Mouse (Mus musculus) erythroblast, embryonic 14.5 days (primary cell): ENCODE results near the gene Slc6a20b. TPM values are rescaled to one million over a fixed set of nuclear protein-coding genes. Genes with fewer than 3 reads are reported as not detected.
"Not testable (repeated sequence)": the region's sequence is repeated elsewhere in the genome, so short reads cannot be mapped to it uniquely, and the experiment has no call there.

Experiments
- H3K27me3 ChIP-seq: 2 replicates; pipeline ENCODE4 v1.6.1; 2012; ENCODE audit warnings: inconsistent platforms; ENCODE audit not compliant: control insufficient read depth
- H3K36me3 ChIP-seq: 2 replicates; pipeline ENCODE4 v1.6.1; 2012; ENCODE audit warnings: mild to moderate bottlenecking, inconsistent platforms; ENCODE audit not compliant: control insufficient read depth
- H3K4me1 ChIP-seq: 2 replicates; pipeline ENCODE4 v1.6.1; 2012; ENCODE audit warnings: inconsistent platforms; ENCODE audit not compliant: control insufficient read depth
- H3K4me3 ChIP-seq: replicated peaks from 2 replicates; pipeline ENCODE3; 2012; ENCODE audit warnings: moderate library complexity, mild to moderate bottlenecking, inconsistent platforms
- H3K9me3 ChIP-seq: 2 replicates; pipeline ENCODE4 v1.6.1; 2012; ENCODE audit warnings: low read length, inconsistent platforms, mixed read lengths; ENCODE audit not compliant: control insufficient read depth
- GATA1 ChIP-seq: IDR thresholded peaks from 2 replicates; pipeline ENCODE4 v1.6.1; 2012; ENCODE audit warnings: low read length, inconsistent platforms, mixed read lengths
- TAL1 ChIP-seq: IDR thresholded peaks from 3 replicates; pipeline ENCODE4 v1.6.1; 2012; ENCODE audit warnings: low read length, inconsistent platforms, mixed read lengths
- polyA plus RNA-seq: library from polyadenylated mRNA; stranded (reverse); fragments of >175 nt; gene quantifications from 2 replicates; pipeline ENCODE4 v1.2.3, GENCODE M21; 2012

Gene Slc6a20b
- polyA plus RNA-seq, result 0.29 TPM in 1 of 2 replicates, not detected in the other

DNA sequence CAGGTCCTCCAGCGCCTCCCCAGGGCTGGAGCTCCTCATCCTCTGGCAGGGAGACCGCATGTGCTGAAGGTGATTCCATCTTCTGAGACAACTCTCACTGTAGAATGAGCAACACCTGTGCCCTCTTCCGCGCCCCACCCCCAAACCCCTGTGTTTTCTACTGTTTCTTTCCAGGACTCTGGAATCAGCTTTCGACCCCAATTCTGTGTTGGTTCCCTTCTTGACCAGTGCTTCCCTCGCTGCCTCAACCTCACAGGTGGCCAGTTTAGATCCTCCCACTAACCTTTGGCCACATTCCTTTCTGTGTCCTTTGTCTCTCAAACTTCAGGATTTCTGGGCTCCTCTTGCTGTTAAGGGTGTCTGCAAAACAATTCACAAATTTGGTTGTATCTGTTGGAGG lies at the start of gene Slc6a20b:
TSS of gene Slc6a20b (minus strand) at position 285 of the 400 bp plus-strand sequence.
- TF ChIP-seq TAL1 (no peak), GATA1 (no peak)
- no peak within 1 kb of the TSS for H3K4me3 ChIP-seq
- H3K36me3 ChIP-seq, result peaks cover 4% of the 10 kb centered on the region; the same call in 1 of the 2 replicates
- no peaks in the 10 kb centered on the region for H3K9me3 ChIP-seq
- H3K27me3 ChIP-seq, result no peaks in the 10 kb centered on the region
- no peaks in the 10 kb centered on the region for H3K4me1 ChIP-seq

DNA sequence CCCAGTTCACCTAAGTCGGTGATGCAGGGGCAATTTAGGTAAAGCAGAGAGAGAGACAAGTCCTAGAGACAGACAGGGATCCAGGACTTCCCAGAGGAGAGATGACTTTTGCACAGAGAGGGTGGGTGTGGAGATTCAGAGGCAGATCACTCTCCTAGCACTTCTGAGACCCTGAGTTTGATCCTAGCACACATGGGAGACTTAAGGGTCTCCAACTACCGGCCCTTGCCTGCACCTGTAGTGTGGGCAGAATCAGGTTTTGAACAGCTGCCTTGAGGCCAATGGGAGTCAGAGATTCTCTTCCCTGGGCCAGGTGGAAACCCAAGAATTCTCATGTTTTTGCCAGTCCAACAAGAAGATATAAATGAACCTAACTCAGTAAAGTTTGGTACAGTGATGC lies 46.8 kb upstream of the Slc6a20b start:
- no peak for TF ChIP-seq TAL1
- no peak for TF ChIP-seq GATA1
- H3K27me3 ChIP-seq, result peaks cover 97% of the 10 kb centered on the region
- peaks cover 18% of the 10 kb centered on the region for H3K36me3 ChIP-seq
- peak overlapping the region; percentile 90 for H3K4me3 ChIP-seq
- peaks cover 4% of the 10 kb centered on the region; the same call in 1 of the 2 replicates for H3K9me3 ChIP-seq
- peaks cover 38% of the 10 kb centered on the region for H3K4me1 ChIP-seq

GRCm38 (mm10) chr9:123678327-123679105 lies 46.2 kb upstream of the Slc6a20b start, which contains the start of the genes Ccr9 and Slc6a20a:
Gene Ccr9 (plus strand): TSS chr9:123678439.
Gene Slc6a20a (minus strand): TSS chr9:123678885.
- peaks cover 4% of the 10 kb centered on the region; the same call in 1 of the 2 replicates for H3K9me3 ChIP-seq
- H3K36me3 ChIP-seq, result peaks cover 18% of the 10 kb centered on the region
- peaks cover 98% of the 10 kb centered on the region for H3K27me3 ChIP-seq
- peak within 1 kb of the TSS; percentile 90 for H3K4me3 ChIP-seq
- peaks cover 40% of the 10 kb centered on the region for H3K4me1 ChIP-seq
- TF ChIP-seq GATA1, result no peak
- no peak for TF ChIP-seq TAL1

- peaks cover 4% of the 10 kb centered on the region for H3K27me3 ChIP-seq
- peaks cover 28% of the 10 kb centered on the region for H3K36me3 ChIP-seq
- H3K9me3 ChIP-seq, result peaks cover 4% of the 10 kb centered on the region; the same call in 1 of the 2 replicates
- no peak for TF ChIP-seq GATA1
- no peak for TF ChIP-seq TAL1
- H3K4me3 ChIP-seq, result no peak overlapping the region
- H3K4me1 ChIP-seq, result peaks cover 1% of the 10 kb centered on the region
Measured at GRCm38 (mm10) chr9:123665645-123666044, 33.3 kb upstream of the Slc6a20b start.

DNA sequence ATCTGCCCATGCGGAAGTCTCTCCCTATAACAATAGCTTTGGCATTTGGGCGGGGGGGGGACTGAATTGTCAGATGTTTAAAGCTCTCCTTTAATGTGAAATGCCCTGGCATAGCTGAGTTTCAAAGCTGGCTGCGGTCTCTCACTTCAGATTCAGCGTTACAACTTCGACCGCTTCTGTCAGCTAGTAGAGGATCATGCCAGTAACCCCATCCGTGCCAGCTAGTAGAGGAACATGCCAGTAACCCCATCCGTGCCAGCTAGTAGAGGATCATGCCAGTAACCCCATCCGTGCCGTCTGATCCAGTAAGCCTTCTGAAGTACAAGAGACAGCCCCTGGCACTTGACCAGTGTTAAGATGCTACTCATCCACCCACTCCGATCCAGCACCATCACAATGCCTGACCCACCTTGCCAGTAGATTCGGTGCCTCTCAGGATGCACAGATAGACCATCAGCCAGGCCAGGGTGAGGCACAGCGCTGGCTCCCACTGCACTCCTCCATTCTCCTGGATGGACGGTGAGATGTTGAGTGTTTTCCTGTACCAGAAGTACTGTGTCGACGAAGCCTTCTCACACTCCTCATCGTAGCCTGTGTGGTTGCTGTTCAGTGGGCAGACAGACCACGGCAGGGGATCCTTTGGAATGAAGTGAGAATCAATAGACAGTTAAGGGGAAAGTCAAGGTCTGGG lies 27.8 kb upstream of the Slc6a20b start:
- H3K4me3 ChIP-seq, H3K27me3 ChIP-seq, H3K4me1 ChIP-seq, H3K9me3 ChIP-seq: not testable (repeated sequence)
- peaks cover 64% of the 10 kb centered on the region for H3K36me3 ChIP-seq

GRCm38 (mm10) chr9:123658981-123659380 lies 26.6 kb upstream of the Slc6a20b start:
- H3K27me3 ChIP-seq, result peaks cover 3% of the 10 kb centered on the region
- H3K4me1 ChIP-seq, result no peaks in the 10 kb centered on the region
- H3K9me3 ChIP-seq, result no peaks in the 10 kb centered on the region
- TF ChIP-seq TAL1 (no peak), GATA1 (no peak)
- H3K36me3 ChIP-seq, result peaks cover 72% of the 10 kb centered on the region
- no peak overlapping the region for H3K4me3 ChIP-seq

- Histone ChIP-seq H3K36me3 (peaks cover 72% of the 10 kb centered on the region), H3K4me1 (no peaks in the 10 kb centered on the region), H3K9me3 (no peaks in the 10 kb centered on the region), H3K4me3 (no peak overlapping the region), H3K27me3 (peaks cover 1% of the 10 kb centered on the region; the same call in 1 of the 2 replicates)
- TF ChIP-seq GATA1 (no peak), TAL1 (no peak)
Measured at GRCm38 (mm10) chr9:123657457-123657856, 25.1 kb upstream of the Slc6a20b start.

GRCm38 (mm10) chr9:123651369-123651768 lies 19.0 kb upstream of the Slc6a20b start:
- Histone ChIP-seq H3K4me3 (no peak overlapping the region), H3K4me1 (no peaks in the 10 kb centered on the region), H3K27me3 (no peaks in the 10 kb centered on the region; the same call in none of the 2 replicates), H3K36me3 (peaks cover 25% of the 10 kb centered on the region), H3K9me3 (no peaks in the 10 kb centered on the region)
- TF ChIP-seq GATA1 (no peak), TAL1 (no peak)
